Mouse (Mus musculus) heart, adult 2 months (tissue): ENCODE measurements around the gene Frrs1l.

Source experiments
- CTCF ChIP-seq: fragments of 200-600 bp; IDR thresholded peaks from 2 replicates; pipeline ENCODE4 v1.8.1; 2022; ENCODE audit warnings: antibody characterized with exemption, mild to moderate bottlenecking, moderate library complexity
- EP300 ChIP-seq: fragments of 200-500 bp; IDR thresholded peaks from 2 replicates; pipeline ENCODE4 v1.6.1; 2011; ENCODE audit warnings: low read depth, low read length, control low read depth; ENCODE audit not compliant: insufficient read depth

DNA sequence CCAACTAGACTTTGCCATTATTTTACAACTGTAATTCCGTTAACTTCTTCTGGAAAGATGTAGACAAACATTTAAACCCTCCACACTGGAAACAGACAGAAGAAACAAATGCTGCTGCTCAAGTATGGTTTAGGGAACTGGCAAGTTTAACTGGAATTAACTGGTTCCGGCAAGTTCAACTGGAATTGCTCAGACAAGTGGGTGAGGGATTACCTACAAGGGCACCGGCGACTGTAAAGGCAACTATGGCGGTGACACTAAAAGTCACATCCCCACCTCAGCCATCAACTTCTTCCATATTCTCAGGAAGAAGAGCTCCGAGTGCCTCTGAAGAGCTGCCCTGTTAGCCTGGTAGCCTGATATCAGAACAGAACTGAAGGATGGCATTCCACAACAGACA lies 75.9 kb downstream of the Frrs1l start:
- TF ChIP-seq EP300 (no peak), CTCF (no peak)
